ENCODE assay signal across 19 mouse cellular contexts in the genomic region with DNA sequence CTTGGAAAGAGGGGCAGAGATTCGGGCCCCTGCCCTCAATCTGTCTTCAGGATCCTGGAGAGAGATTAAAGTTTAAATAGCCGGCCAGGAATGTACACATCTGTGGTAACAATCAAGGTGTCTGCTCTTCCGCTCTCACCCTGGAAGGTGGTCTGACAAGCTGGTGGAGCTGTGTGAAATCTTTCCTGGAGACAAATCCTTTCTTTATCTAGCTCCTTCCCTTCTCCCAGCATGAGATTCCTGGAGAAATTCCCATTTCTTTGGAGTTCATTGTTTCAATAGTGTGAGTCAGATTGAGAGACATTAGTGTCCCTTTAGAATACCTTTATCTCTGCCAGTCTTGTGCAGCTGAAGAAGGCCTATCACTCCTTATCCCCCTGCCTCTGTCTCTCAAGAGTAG. TPM values are rescaled to one million over a fixed set of nuclear protein-coding genes. Genes with fewer than 3 reads are reported as not detected.
DNase-seq lines count a peak whose midpoint lies in the region; ATAC-seq and TF ChIP-seq lines count a peak whose summit lies in the region.
"Had no signal": no experiment of that assay in that cellular context is flagged by ENCODE, and none has a peak within 500 bp of the region (broad histone marks: within the 10 kb centered on the region; RNA-seq: fewer than 3 reads in every experiment).

No protein-coding gene starts in this region.

- no peak overlapping the region for H3K4me2 ChIP-seq in lung, embryonic 15.5 days
- no peak overlapping the region for H3K4me2 ChIP-seq in embryonic facial prominence, embryonic 14.5 days (ENCODE audit: low read depth, low read length)
- H3K4me2 ChIP-seq: liver, embryonic 11.5 days had no signal

- H3K36me3 ChIP-seq in heart, embryonic 10.5 days, result peaks cover 28% of the 10 kb centered on the region
- H3K36me3 ChIP-seq in lung, embryonic 15.5 days, result peaks cover 6% of the 10 kb centered on the region; the same call in 1 of the 2 replicates
- peaks cover 12% of the 10 kb centered on the region for H3K36me3 ChIP-seq in embryonic facial prominence, embryonic 14.5 days (ENCODE audit: control insufficient read depth, insufficient read depth, low read length)
- H3K36me3 ChIP-seq in kidney, adult 2 months (ENCODE audit: control insufficient read depth, insufficient read depth, low read length), result peaks cover 2% of the 10 kb centered on the region; the same call in 1 of the 2 replicates

- no peak overlapping the region for H3K4me3 ChIP-seq in heart, embryonic 10.5 days
- no peak overlapping the region for H3K4me3 ChIP-seq in lung, embryonic 15.5 days
- H3K4me3 ChIP-seq in embryonic facial prominence, embryonic 14.5 days (ENCODE audit: low read depth, low read length), result no peak overlapping the region
- H3K4me3 ChIP-seq in kidney, adult 2 months (ENCODE audit: insufficient read depth, low read depth, low read length), result no peak overlapping the region

- intact Hi-C loops in heart, postnatal 36 days (cut with DNase I), result no loop called here

- no peaks in the 10 kb centered on the region for H3K27me3 ChIP-seq in heart, embryonic 10.5 days (ENCODE audit: insufficient read depth, poor library complexity, severe bottlenecking)
- H3K27me3 ChIP-seq in lung, embryonic 15.5 days, result no peaks in the 10 kb centered on the region
- H3K27me3 ChIP-seq in embryonic facial prominence, embryonic 14.5 days (replicated peaks; ENCODE audit: control insufficient read depth, insufficient read depth, low read length), result no peaks in the 10 kb centered on the region
- H3K27me3 ChIP-seq in kidney, adult 2 months (replicated peaks; ENCODE audit: control insufficient read depth, insufficient read depth, low read length), result no peaks in the 10 kb centered on the region

- H3K27ac ChIP-seq in heart, embryonic 10.5 days, result peak overlapping the region; percentile 83; the same call in 1 of the 2 replicates
- peak overlapping the region; percentile 25; the same call in 1 of the 2 replicates for H3K27ac ChIP-seq in lung, embryonic 15.5 days
- 0 out of 2 replicates have a peak overlapping the region, but pooled peaks have one; percentile 94 for H3K27ac ChIP-seq in embryonic facial prominence, embryonic 14.5 days (replicated peaks; ENCODE audit: low read depth, low read length)
- H3K27ac ChIP-seq in kidney, adult 2 months (ENCODE audit: insufficient read depth, low read depth, low read length), result no peak overlapping the region
- H3K27ac ChIP-seq: hindbrain, postnatal 0 days; stomach, postnatal 0 days had no signal

- 24% methylated on average over 3 of the region's 3 CpGs for WGBS in heart, embryonic 10.5 days
- 47% methylated on average over 3 of the region's 3 CpGs for WGBS in lung, embryonic 15.5 days
- WGBS in embryonic facial prominence, embryonic 14.5 days, result 42% methylated on average over 3 of the region's 3 CpGs
- WGBS in kidney, adult 2 months, result 88% methylated on average over 3 of the region's 3 CpGs

- no peak for DNase-seq in heart, embryonic 10.5 days (ENCODE audit: low spot score)
- no peak for DNase-seq in heart, postnatal 36 days
- DNase-seq in lung, postnatal 4 days, result no peak
- DNase-seq in embryonic facial prominence, embryonic 14.5 days (ENCODE audit: low spot score), result no peak
- no peak for DNase-seq in cerebellum, adult 11-12 months
- DNase-seq in kidney, adult 2 months, result no peak
- DNase-seq: adrenal gland, adult 2 months; cerebellum, adult 18-20 months; cerebellum, postnatal 36 days; gastrocnemius, postnatal 36 days; kidney, adult 18-20 months; kidney, postnatal 14 days; midbrain, embryonic 14.5 days; thymus, postnatal 25 days had no signal

- TF ChIP-seq POLR2A in kidney, adult 2 months (IDR thresholded peaks at IDR 0.05; ENCODE audit: low read depth, low read length), result no peak

- no peak for ATAC-seq in lung, embryonic 15.5 days (ENCODE audit: borderline replicate concordance, extremely low read depth, low FRiP score, low TSS enrichment)
- ATAC-seq in embryonic facial prominence, embryonic 14.5 days (ENCODE audit: low read depth), result no peak
- no peak for ATAC-seq in cerebellum, adult (ENCODE audit: insufficient number of reproducible peaks, low FRiP score, low TSS enrichment)
- ATAC-seq: hindbrain, postnatal 0 days had no signal

- peaks cover 50% of the 10 kb centered on the region for H3K4me1 ChIP-seq in heart, embryonic 10.5 days
- H3K4me1 ChIP-seq in lung, embryonic 15.5 days, result peaks cover 42% of the 10 kb centered on the region
- peaks cover 33% of the 10 kb centered on the region for H3K4me1 ChIP-seq in embryonic facial prominence, embryonic 14.5 days (ENCODE audit: control insufficient read depth, insufficient read depth, low read length)
- peaks cover 17% of the 10 kb centered on the region for H3K4me1 ChIP-seq in kidney, adult 2 months (ENCODE audit: control insufficient read depth, insufficient read depth, low read length)

- no peak for TF ChIP-seq CTCF in kidney, adult 2 months (conservative IDR thresholded peaks at IDR 0.05; ENCODE audit: insufficient read depth, insufficient read length, low read depth, low read length)

- H3K9ac ChIP-seq in lung, embryonic 15.5 days, result no peak overlapping the region
- no peak overlapping the region for H3K9ac ChIP-seq in embryonic facial prominence, embryonic 14.5 days (ENCODE audit: low read depth, low read length)

- H3K9me3 ChIP-seq in heart, embryonic 10.5 days, result no peaks in the 10 kb centered on the region
- H3K9me3 ChIP-seq in lung, embryonic 15.5 days, result no peaks in the 10 kb centered on the region
- no peaks in the 10 kb centered on the region for H3K9me3 ChIP-seq in embryonic facial prominence, embryonic 14.5 days (ENCODE audit: control insufficient read depth, low read length)

RNA-seq across cellular contexts. Expression of gene Adk, which starts 36.4 kb away (rescaled TPM):
- 275 and 312 TPM in 2 replicates for polyA plus RNA-seq in heart, embryonic 10.5 days (2016; fragmentation: Nextera tagmentation; extraction: Ambion mirVana)
- 100 to 1,000 TPM; 239 to 252 TPM for total RNA-seq in heart, postnatal 36 days (2021)
- 197 and 203 TPM in 2 replicates for polyA plus RNA-seq in lung, embryonic 15.5 days (2015; fragmentation: Nextera tagmentation; extraction: Ambion mirVana)
- polyA plus RNA-seq in embryonic facial prominence, embryonic 14.5 days (2014; fragmentation: Nextera tagmentation; extraction: Ambion mirVana), result 131 and 133 TPM in 2 replicates
- 92.5 and 121 TPM in 2 replicates for polyA plus RNA-seq in kidney, adult 2 months (2012; rRNA removed)

RNA-seq across cellular contexts. Expression of gene Ap3m1, which starts 36.4 kb away (rescaled TPM):
- polyA plus RNA-seq in heart, embryonic 10.5 days (2016; fragmentation: Nextera tagmentation; extraction: Ambion mirVana), result 82.2 and 89.2 TPM in 2 replicates
- 10 to 100 TPM; 58.0 to 62.9 TPM for total RNA-seq in heart, postnatal 36 days (2021)
- polyA plus RNA-seq in lung, embryonic 15.5 days (2015; fragmentation: Nextera tagmentation; extraction: Ambion mirVana), result 68.8 and 77.8 TPM in 2 replicates
- 86.4 and 94.2 TPM in 2 replicates for polyA plus RNA-seq in embryonic facial prominence, embryonic 14.5 days (2014; fragmentation: Nextera tagmentation; extraction: Ambion mirVana)
- polyA plus RNA-seq in kidney, adult 2 months (2012; rRNA removed), result 23.5 and 25.5 TPM in 2 replicates
